In genomic region chr5:33935700-33936111, GRCm38 (mm10) we compare ENCODE assay signal across 8 mouse cellular contexts. TPM values are rescaled to one million over a fixed set of nuclear protein-coding genes. Genes with fewer than 3 reads are reported as not detected.
DNase-seq lines count a peak whose midpoint lies in the region; ATAC-seq lines count a peak whose summit lies in the region.

No protein-coding gene starts in this region.

- peaks cover 11% of the 10 kb centered on the region; the same call in 1 of the 2 replicates for H3K4me1 ChIP-seq in intestine, embryonic 15.5 days (replicated peaks)
- H3K4me1 ChIP-seq in midbrain, embryonic 13.5 days (replicated peaks) = peaks cover 30% of the 10 kb centered on the region

- 0 out of 2 replicates have a peak, but pooled peaks cover 4% of the 10 kb centered on the region for H3K36me3 ChIP-seq in intestine, embryonic 15.5 days
- peaks cover 12% of the 10 kb centered on the region; the same call in 1 of the 2 replicates for H3K36me3 ChIP-seq in midbrain, embryonic 13.5 days

- peak overlapping the region; percentile 92 for H3K4me3 ChIP-seq in intestine, embryonic 15.5 days (replicated peaks)
- peak overlapping the region; percentile 90 for H3K4me3 ChIP-seq in midbrain, embryonic 13.5 days (replicated peaks)

- DNase-seq in embryo, embryonic 10 days (ENCODE audit: low spot score) = peak; percentile 74
- no peak for DNase-seq in embryo, embryonic 9.5 days (ENCODE audit: extremely low spot score)
- DNase-seq in thymus, postnatal 10 days (ENCODE audit: low spot score in 2 of 2) = peak; percentile 50 to 58
- DNase-seq in thymus, postnatal 0 days (ENCODE audit: low spot score) = no peak
- no peak for DNase-seq in urinary bladder, postnatal 10 days (ENCODE audit: low spot score)
- DNase-seq in cerebellum, adult 11-12 months = no peak

- H3K9me3 ChIP-seq in intestine, embryonic 15.5 days = no peaks in the 10 kb centered on the region
- H3K9me3 ChIP-seq in midbrain, embryonic 13.5 days = 0 out of 2 replicates have a peak, but pooled peaks cover 4% of the 10 kb centered on the region

- under 1% methylated on average over 39 of the region's 39 CpGs for WGBS in intestine, embryonic 15.5 days
- 1% methylated on average over 34 of the region's 39 CpGs for WGBS in midbrain, embryonic 13.5 days

- no peaks in the 10 kb centered on the region for H3K27me3 ChIP-seq in intestine, embryonic 15.5 days (replicated peaks)
- H3K27me3 ChIP-seq in midbrain, embryonic 13.5 days = no peaks in the 10 kb centered on the region

- H3K9ac ChIP-seq in intestine, embryonic 15.5 days = peak overlapping the region; percentile 95
- H3K9ac ChIP-seq in midbrain, embryonic 13.5 days (replicated peaks) = peak overlapping the region; percentile 93

- peak overlapping the region; percentile 92 for H3K27ac ChIP-seq in intestine, embryonic 15.5 days
- H3K27ac ChIP-seq in midbrain, embryonic 13.5 days = peak overlapping the region; percentile 93

- ATAC-seq in intestine, embryonic 15.5 days = peak; percentile 76
- ATAC-seq in midbrain, embryonic 13.5 days = no peak; the same call in 1 of the 2 replicates

- H3K4me2 ChIP-seq in intestine, embryonic 15.5 days (replicated peaks) = peak overlapping the region; percentile 78
- peak overlapping the region; percentile 64 for H3K4me2 ChIP-seq in midbrain, embryonic 13.5 days (replicated peaks)

RNA-seq across cellular contexts. Expression of gene Nelfa, which starts 0.5 kb away (rescaled TPM):
- polyA plus RNA-seq in thymus, postnatal 0 days (2015; fragmentation: Nextera tagmentation; extraction: Ambion mirVana) = 45.2 and 51.5 TPM in 2 replicates
- polyA plus RNA-seq in intestine, embryonic 15.5 days (2015; fragmentation: Nextera tagmentation; extraction: Ambion mirVana) = 49.3 and 51.3 TPM in 2 replicates
- 47.7 and 49.9 TPM in 2 replicates for polyA plus RNA-seq in midbrain, embryonic 13.5 days (2015; fragmentation: Nextera tagmentation; extraction: Ambion mirVana)

RNA-seq across cellular contexts. Expression of gene Gm1673, which starts 47.5 kb away (rescaled TPM):
- 43.4 and 48.0 TPM in 2 replicates for polyA plus RNA-seq in thymus, postnatal 0 days (2015; fragmentation: Nextera tagmentation; extraction: Ambion mirVana)
- polyA plus RNA-seq in intestine, embryonic 15.5 days (2015; fragmentation: Nextera tagmentation; extraction: Ambion mirVana) = 54.7 and 61.2 TPM in 2 replicates
- 563 and 613 TPM in 2 replicates for polyA plus RNA-seq in midbrain, embryonic 13.5 days (2015; fragmentation: Nextera tagmentation; extraction: Ambion mirVana)

Comparison
In these comparisons a context has a peak if more than half of its experiments do, and no peak if none do; other contexts are left out.
1. DNase-seq: peak in embryo, embryonic 10 days (single experiment) and thymus, postnatal 10 days (2 of 2); none in embryo, embryonic 9.5 days (single experiment), thymus, postnatal 0 days (single experiment), urinary bladder, postnatal 10 days (single experiment) and cerebellum, adult 11-12 months (single experiment).